Mouse (Mus musculus) T-cell, adult 2 months (primary cell): ENCODE data around the gene Gm21775.
"Not testable (repeated sequence)": the region's sequence is repeated elsewhere in the genome, so short reads cannot be mapped to it uniquely, and the experiment has no call there.

Experiments
- DNase-seq: peaks from one replicate; pipeline ENCODE4 v3.0.0; 2022; ENCODE audit warnings: low spot score

Gm21775 gene

GRCm38 (mm10) chrY:10553153-10553552 is at the start of gene Gm21775:
TSS of gene Gm21775 (plus strand) at chrY:10553453.
- not testable (repeated sequence) for DNase-seq

DNA sequence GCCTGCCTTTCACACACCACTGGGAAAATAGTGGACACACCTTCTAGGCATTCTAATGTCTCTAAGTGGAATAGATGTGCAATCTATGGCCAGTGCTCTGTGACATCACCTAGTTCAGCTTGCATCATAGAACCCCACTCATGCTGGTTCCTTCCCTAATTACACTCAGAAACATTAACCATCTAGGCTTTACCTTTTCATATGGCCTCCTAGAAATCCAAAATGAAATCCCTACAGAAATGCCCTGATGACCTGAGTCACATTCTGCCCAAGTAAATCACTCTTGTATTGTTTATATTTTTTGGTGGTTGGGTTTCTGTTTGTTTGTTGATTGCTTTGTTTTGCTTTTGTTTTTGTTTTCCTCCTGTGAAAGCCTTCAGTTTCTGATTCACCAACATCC is 17.3 kb upstream of the Gm21775 start, which contains the start of gene Gm20737:
Gene Gm20737 (minus strand): TSS at position 101 of the 400 bp plus-strand sequence.
- not testable (repeated sequence) for DNase-seq
